Mouse (Mus musculus): ENCODE results near the gene Bhlhe41.

DNA sequence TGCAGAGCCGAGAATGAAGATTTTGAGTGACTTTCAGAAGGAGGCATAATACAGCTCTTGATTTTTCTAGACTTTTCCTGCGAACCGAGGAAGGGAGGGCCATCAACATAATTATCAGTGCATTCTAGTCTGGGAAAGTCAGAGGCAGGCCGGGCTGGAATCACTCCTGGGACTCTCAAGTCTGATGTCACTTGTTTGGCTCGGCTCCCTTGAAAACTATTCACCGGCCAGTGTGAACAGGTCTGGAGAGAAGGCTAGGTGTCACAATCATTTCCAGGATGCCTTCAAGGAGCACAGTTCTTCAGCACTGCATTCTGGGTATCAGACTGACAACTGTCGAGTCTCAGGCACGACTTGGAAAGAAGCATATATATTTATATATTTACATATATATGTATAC lies 20.9 kb upstream of the Bhlhe41 start:
- TF ChIP-seq POLR2A (IDR thresholded peaks at IDR 0.05; ENCODE audit: insufficient read depth, low read depth, low read length) (no peak), CTCF (IDR thresholded peaks at IDR 0.05; ENCODE audit: insufficient read depth, low read depth, low read length) (no peak)
